Mouse (Mus musculus) adipose tissue, adult 10 weeks (tissue): ENCODE results near the gene Ankrd13d. TPM values are rescaled to one million over a fixed set of nuclear protein-coding genes. Genes with fewer than 3 reads are reported as not detected.

Experiments used
- polyA plus RNA-seq: library from polyadenylated mRNA; stranded (reverse); fragments of 350-450 nt; fragmentation: Illumina TruSeq; extraction: RNeasy Lipid Tissue Mini Kit (QIAGEN cat#74804); gene quantifications from one replicate; pipeline ENCODE4 v1.2.3, GENCODE M21; 2014; ENCODE audit warnings: low read depth, low replicate concordance

Ankrd13d gene
- 7.7 TPM for polyA plus RNA-seq

GRCm38 (mm10) chr19:4282898-4283553 lies at the start of gene Ankrd13d:
Gene Ankrd13d (minus strand): TSS chr19:4283137.

GRCm38 (mm10) chr19:4306190-4306577 lies 23.2 kb upstream of the Ankrd13d start, which contains the start of gene Grk2:
Gene Grk2 (minus strand): TSS chr19:4306222.

GRCm38 (mm10) chr19:4268566-4269361 lies 14.2 kb downstream of the Ankrd13d start, which contains the start of gene Ssh3:
Gene Ssh3 (minus strand): TSS chr19:4269180.

GRCm38 (mm10) chr19:4231253-4232185 lies 51.4 kb downstream of the Ankrd13d start, which contains the start of gene Pold4:
Gene Pold4 (plus strand): TSS chr19:4231899.

Other genes starting within 250 kb of the Ankrd13d start
- gene Gstp1, start 245.2 kb downstream of the Ankrd13d start, polyA plus RNA-seq = 408 TPM
- gene Gstp2, start 237.1 kb downstream of the Ankrd13d start, polyA plus RNA-seq = 25.3 TPM
- gene Gstp3, start 223.6 kb downstream of the Ankrd13d start, polyA plus RNA-seq = 0.71 TPM
- gene Cabp2, start 201.6 kb downstream of the Ankrd13d start, polyA plus RNA-seq = not detected
- 93.4 TPM for gene Cdk2ap2, start 186.0 kb downstream of the Ankrd13d start, polyA plus RNA-seq
- gene Pitpnm1, start 183.1 kb downstream of the Ankrd13d start, polyA plus RNA-seq = 29.6 TPM
- 74.7 TPM for gene Aip, start 157.3 kb downstream of the Ankrd13d start, polyA plus RNA-seq
- 0.19 TPM for gene Gpr152, start 143.3 kb downstream of the Ankrd13d start, polyA plus RNA-seq
- 1.1 TPM for gene Cabp4, start 139.1 kb downstream of the Ankrd13d start, polyA plus RNA-seq
- gene Coro1b, start 134.5 kb downstream of the Ankrd13d start, polyA plus RNA-seq = 169 TPM
- gene Ptprcap, start 129.5 kb downstream of the Ankrd13d start, polyA plus RNA-seq = 3.3 TPM
- 27.2 TPM for gene Rps6kb2, start 119.8 kb downstream of the Ankrd13d start, polyA plus RNA-seq
- gene Carns1, start 107.7 kb downstream of the Ankrd13d start, polyA plus RNA-seq = 5.1 TPM
- 3.5 TPM for gene Tbc1d10c, start 91.9 kb downstream of the Ankrd13d start, polyA plus RNA-seq
- 434 TPM for gene Ppp1ca, start 91.1 kb downstream of the Ankrd13d start, polyA plus RNA-seq
- 15.7 TPM for gene Rad9a, start 81.5 kb downstream of the Ankrd13d start, polyA plus RNA-seq
- gene Clcf1, start 68.9 kb downstream of the Ankrd13d start, polyA plus RNA-seq = 3.9 TPM
- not detected for gene AC109138.7, start 68.8 kb downstream of the Ankrd13d start, polyA plus RNA-seq
- gene Pold4, start 51.2 kb downstream of the Ankrd13d start, polyA plus RNA-seq = 61.3 TPM
- gene Ssh3, start 14.0 kb downstream of the Ankrd13d start, polyA plus RNA-seq = 50.4 TPM
- 58.8 TPM for gene Grk2, start 23.1 kb upstream of the Ankrd13d start, polyA plus RNA-seq
- gene Kdm2a, start 115.1 kb upstream of the Ankrd13d start, polyA plus RNA-seq = 60.1 TPM
- 12.3 TPM for gene Rhod, start 156.3 kb upstream of the Ankrd13d start, polyA plus RNA-seq
- 33.1 TPM for gene Syt12, start 194.3 kb upstream of the Ankrd13d start, polyA plus RNA-seq
- gene 2010003K11Rik, start 215.4 kb upstream of the Ankrd13d start, polyA plus RNA-seq = 6.0 TPM
- gene Pcx, start 227.3 kb upstream of the Ankrd13d start, polyA plus RNA-seq = 234 TPM